Mouse (Mus musculus) bone marrow macrophage, adult 2 months (primary cell): Measurements from ENCODE around the gene Ier2. TPM values are rescaled to one million over a fixed set of nuclear protein-coding genes. Genes with fewer than 3 reads are reported as not detected.
"Not testable (repeated sequence)": the region's sequence is repeated elsewhere in the genome, so short reads cannot be mapped to it uniquely, and the experiment has no call there.

Experiments
- H3K27ac ChIP-seq: 2 replicates; pipeline ENCODE4 v1.5.1; 2012; ENCODE audit warnings: low read depth, low read length; ENCODE audit not compliant: insufficient read depth
- H3K4me1 ChIP-seq: 2 replicates; pipeline ENCODE4 v1.6.1; 2012; ENCODE audit warnings: low read length; ENCODE audit not compliant: control insufficient read depth, insufficient read depth
- H3K4me3 ChIP-seq: 2 replicates; pipeline ENCODE4 v1.5.1; 2012; ENCODE audit warnings: mild to moderate bottlenecking, low read length, moderate library complexity; ENCODE audit not compliant: insufficient read depth
- CTCF ChIP-seq: IDR thresholded peaks from 2 replicates; pipeline ENCODE4 v1.5.1; 2012; ENCODE audit warnings: low read depth, mild to moderate bottlenecking, low read length, moderate library complexity
- POLR2A ChIP-seq: IDR thresholded peaks from 2 replicates; pipeline ENCODE4 v1.6.1; 2012; ENCODE audit warnings: mild to moderate bottlenecking, low read depth, low read length, borderline replicate concordance
- polyA plus RNA-seq: library from polyadenylated mRNA; stranded (reverse); fragments of >200 nt; gene quantifications from 2 replicates; pipeline ENCODE4 v1.2.4, GENCODE M21; 2012; ENCODE audit not compliant: missing spikeins, insufficient read depth, insufficient read length

Gene Ier2
- polyA plus RNA-seq, 1 experiment = 24.7 TPM

GRCm38 (mm10) chr8:84630145-84630544 is 32.5 kb downstream of the Ier2 start:
- no peak overlapping the region for H3K4me3 ChIP-seq
- TF ChIP-seq CTCF (no peak), POLR2A (no peak)
- no peak overlapping the region for H3K27ac ChIP-seq
- H3K4me1 ChIP-seq = no peaks in the 10 kb centered on the region

GRCm38 (mm10) chr8:84629586-84629985 is 33.1 kb downstream of the Ier2 start:
- Histone ChIP-seq H3K4me3 (no peak overlapping the region), H3K4me1 (no peaks in the 10 kb centered on the region), H3K27ac (no peak overlapping the region)
- no peak for TF ChIP-seq CTCF
- no peak for TF ChIP-seq POLR2A

- H3K27ac ChIP-seq, H3K4me3 ChIP-seq, H3K4me1 ChIP-seq: not testable (repeated sequence)
Observed at GRCm38 (mm10) chr8:84623425-84623824, 39.2 kb downstream of the Ier2 start.

GRCm38 (mm10) chr8:84621102-84621625 is 41.5 kb downstream of the Ier2 start:
- TF ChIP-seq POLR2A (no peak), CTCF (0 out of 2 replicates have a peak, but pooled peaks have one; percentile 42)
- Histone ChIP-seq H3K4me3 (no peak overlapping the region), H3K27ac (no peak overlapping the region), H3K4me1 (no peaks in the 10 kb centered on the region)

GRCm38 (mm10) chr8:84617005-84617404 is 45.6 kb downstream of the Ier2 start:
- Histone ChIP-seq H3K27ac (no peak overlapping the region), H3K4me1 (no peaks in the 10 kb centered on the region), H3K4me3 (no peak overlapping the region)
- TF ChIP-seq POLR2A (no peak), CTCF (no peak)

- Histone ChIP-seq H3K4me3 (no peak overlapping the region), H3K27ac (no peak overlapping the region), H3K4me1 (no peaks in the 10 kb centered on the region)
- TF ChIP-seq POLR2A = no peak
- TF ChIP-seq CTCF = no peak
Observed at GRCm38 (mm10) chr8:84615666-84616485, 46.8 kb downstream of the Ier2 start.

- H3K4me1 ChIP-seq = no peaks in the 10 kb centered on the region
- no peak overlapping the region for H3K27ac ChIP-seq
- TF ChIP-seq CTCF (no peak), POLR2A (no peak)
- no peak overlapping the region for H3K4me3 ChIP-seq
Observed at GRCm38 (mm10) chr8:84614512-84615223, 48.0 kb downstream of the Ier2 start.

Other genes with a start within 250 kb of the Ier2 start
- gene Trmt1, start 23.5 kb upstream of the Ier2 start, polyA plus RNA-seq = 46.8 and 58.4 TPM in 2 replicates
- gene Nacc1, start 25.0 kb upstream of the Ier2 start, polyA plus RNA-seq = 30.8 and 35.2 TPM in 2 replicates
- gene Lyl1, start 38.6 kb upstream of the Ier2 start, polyA plus RNA-seq = 91.9 and 102 TPM in 2 replicates
- 1.0 and 1.1 TPM in 2 replicates for gene G430095P16Rik, start 60.2 kb upstream of the Ier2 start, polyA plus RNA-seq
- gene Nfix, start 137.5 kb upstream of the Ier2 start, polyA plus RNA-seq = 8.3 and 12.5 TPM in 2 replicates
- gene Dand5, start 160.0 kb upstream of the Ier2 start, polyA plus RNA-seq = 3.3 and 5.4 TPM in 2 replicates
- gene Gadd45gip1, start 168.7 kb upstream of the Ier2 start, polyA plus RNA-seq = 12.7 and 13.9 TPM in 2 replicates
- gene Rad23a, start 177.8 kb upstream of the Ier2 start, polyA plus RNA-seq = 49.1 and 54.0 TPM in 2 replicates
- gene Calr, start 184.1 kb upstream of the Ier2 start, polyA plus RNA-seq = 674 and 696 TPM in 2 replicates
- 23.1 and 30.5 TPM in 2 replicates for gene Farsa, start 194.1 kb upstream of the Ier2 start, polyA plus RNA-seq
- gene Syce2, start 209.3 kb upstream of the Ier2 start, polyA plus RNA-seq = 19.4 and 19.6 TPM in 2 replicates
- 13.4 and 17.6 TPM in 2 replicates for gene Gcdh, start 231.1 kb upstream of the Ier2 start, polyA plus RNA-seq
- gene Klf1, start 239.1 kb upstream of the Ier2 start, polyA plus RNA-seq = not detected in 2 replicates
- 109 and 119 TPM in 2 replicates for gene Dnase2a, start 245.7 kb upstream of the Ier2 start, polyA plus RNA-seq